Mouse (Mus musculus) gastrocnemius, postnatal 10 days (tissue): ENCODE results near the gene Acot7. TPM values are rescaled to one million over a fixed set of nuclear protein-coding genes. Genes with fewer than 3 reads are reported as not detected.
"Not testable (repeated sequence)": the region's sequence is repeated elsewhere in the genome, so short reads cannot be mapped to it uniquely, and the experiment has no call there.

Experiments
- DNase-seq: peaks from one replicate; pipeline ENCODE4 v3.0.0; 2021; ENCODE audit warnings: mixed read lengths
- total RNA-seq, 2 experiments: library from RNA; stranded (reverse); gene quantifications; 2 replicates each; pipeline ENCODE4 v1.2.3; 2021

Acot7 gene
- total RNA-seq, 2 experiments from 2014 or later: 11.9 to 14.1 TPM

GRCm38 (mm10) chr4:152209623-152210022 lies 31.7 kb downstream of the Acot7 start:
- DNase-seq: no peak

GRCm38 (mm10) chr4:152212091-152212505 lies 34.2 kb downstream of the Acot7 start:
- DNase-seq: no peak

GRCm38 (mm10) chr4:152212531-152212930 lies 34.6 kb downstream of the Acot7 start:
- peak; percentile 61 for DNase-seq

- DNase-seq: no peak
Measured at GRCm38 (mm10) chr4:152212974-152213373, 35.0 kb downstream of the Acot7 start.

- DNase-seq: peak; percentile 95
Measured at GRCm38 (mm10) chr4:152213760-152214480, 36.0 kb downstream of the Acot7 start.

- no peak for DNase-seq
Measured at GRCm38 (mm10) chr4:152214871-152215415, 37.0 kb downstream of the Acot7 start.

- no peak for DNase-seq
Measured at GRCm38 (mm10) chr4:152219591-152219990, 41.7 kb downstream of the Acot7 start.

- DNase-seq: no peak
Measured at GRCm38 (mm10) chr4:152220771-152221410, 43.0 kb downstream of the Acot7 start.

- DNase-seq: no peak
Measured at GRCm38 (mm10) chr4:152221411-152221887, 43.5 kb downstream of the Acot7 start.

- DNase-seq: no peak
Measured at GRCm38 (mm10) chr4:152222111-152222510, 44.2 kb downstream of the Acot7 start.

GRCm38 (mm10) chr4:152222513-152222912 lies 44.6 kb downstream of the Acot7 start:
- DNase-seq: no peak

- no peak for DNase-seq
Measured at GRCm38 (mm10) chr4:152224156-152224555, 46.2 kb downstream of the Acot7 start.

GRCm38 (mm10) chr4:152226901-152227486 lies 49.1 kb downstream of the Acot7 start:
- DNase-seq: no peak

GRCm38 (mm10) chr4:152227749-152228527 lies 50.0 kb downstream of the Acot7 start:
- DNase-seq: no peak

GRCm38 (mm10) chr4:152230331-152230730 lies 52.4 kb downstream of the Acot7 start:
- DNase-seq: not testable (repeated sequence)

- DNase-seq: no peak
Measured at GRCm38 (mm10) chr4:152231326-152231725, 53.4 kb downstream of the Acot7 start.

GRCm38 (mm10) chr4:152232411-152232903 lies 54.5 kb downstream of the Acot7 start:
- DNase-seq: no peak

GRCm38 (mm10) chr4:152239974-152240373 lies 62.0 kb downstream of the Acot7 start:
- no peak for DNase-seq

- DNase-seq: no peak
Measured at GRCm38 (mm10) chr4:152243241-152243891, 65.4 kb downstream of the Acot7 start.

- DNase-seq: peak; percentile 45
Measured at GRCm38 (mm10) chr4:152243969-152244368, 66.0 kb downstream of the Acot7 start.
